Mouse (Mus musculus): Measurements from ENCODE around the gene Ism2. TPM values are rescaled to one million over a fixed set of nuclear protein-coding genes. Genes with fewer than 3 reads are reported as not detected.

Ism2 gene
- total and polyA plus RNA-seq, 3 experiments, result 0.05 TPM; not detected in 2

- Histone ChIP-seq H3K27me3 (ENCODE audit: insufficient read depth, low read length) (no peaks in the 10 kb centered on the region), H3K4me1 (ENCODE audit: insufficient read depth, low read depth, low read length) (peaks cover 21% of the 10 kb centered on the region), H3K36me3 (replicated peaks) (peaks cover 65% of the 10 kb centered on the region), H3K4me3 (ENCODE audit: low read depth, low read length) (no peak overlapping the region), H3K9me3 (replicated peaks) (no peaks in the 10 kb centered on the region)
- DNase-seq (ENCODE audit: low spot score), result no peak
- ATAC-seq (ENCODE audit: extremely low read depth, insufficient number of reproducible peaks, low FRiP score, poor library complexity, severe bottlenecking), result no peak
- TF ChIP-seq TAL1 (conservative IDR thresholded peaks at IDR 0.05; ENCODE audit: low read depth, low read length), result no peak
- no peak for TF ChIP-seq GATA2 (IDR thresholded peaks at IDR 0.05; ENCODE audit: borderline replicate concordance, low read depth, low read length)
- TF ChIP-seq CTCF (IDR thresholded peaks at IDR 0.05; ENCODE audit: low read depth, low read length), result no peak
- TF ChIP-seq GATA1 (IDR thresholded peaks at IDR 0.05; ENCODE audit: borderline replicate concordance, low read length), result no peak
- no peak for TF ChIP-seq POLR2AphosphoS5 (IDR thresholded peaks at IDR 0.05; ENCODE audit: insufficient replicate concordance, low read depth, low read length)
These were observed 34.3 kb upstream of the Ism2 start for GRCm38 (mm10) chr12:87333794-87334193.

GRCm38 (mm10) chr12:87332511-87332910 is 33.0 kb upstream of the Ism2 start:
- H3K9me3 ChIP-seq (replicated peaks), result no peaks in the 10 kb centered on the region
- TF ChIP-seq GATA1 (IDR thresholded peaks at IDR 0.05; ENCODE audit: borderline replicate concordance, low read length) (no peak), TAL1 (conservative IDR thresholded peaks at IDR 0.05; ENCODE audit: low read depth, low read length) (no peak), POLR2AphosphoS5 (IDR thresholded peaks at IDR 0.05; ENCODE audit: insufficient replicate concordance, low read depth, low read length) (no peak), CTCF (IDR thresholded peaks at IDR 0.05; ENCODE audit: low read depth, low read length) (no peak), GATA2 (IDR thresholded peaks at IDR 0.05; ENCODE audit: borderline replicate concordance, low read depth, low read length) (no peak)
- ATAC-seq (ENCODE audit: extremely low read depth, insufficient number of reproducible peaks, low FRiP score, poor library complexity, severe bottlenecking) (no peak), DNase-seq (ENCODE audit: low spot score) (no peak)
- no peak overlapping the region for H3K4me3 ChIP-seq (ENCODE audit: low read depth, low read length)
- H3K27me3 ChIP-seq (ENCODE audit: insufficient read depth, low read length), result no peaks in the 10 kb centered on the region
- H3K4me1 ChIP-seq (ENCODE audit: insufficient read depth, low read depth, low read length), result peaks cover 24% of the 10 kb centered on the region
- H3K36me3 ChIP-seq (replicated peaks), result peaks cover 66% of the 10 kb centered on the region

GRCm38 (mm10) chr12:87331908-87332307 is 32.4 kb upstream of the Ism2 start:
- Histone ChIP-seq H3K36me3 (replicated peaks) (peaks cover 65% of the 10 kb centered on the region), H3K9me3 (replicated peaks) (no peaks in the 10 kb centered on the region), H3K4me1 (ENCODE audit: insufficient read depth, low read depth, low read length) (peaks cover 24% of the 10 kb centered on the region), H3K27me3 (ENCODE audit: insufficient read depth, low read length) (no peaks in the 10 kb centered on the region), H3K4me3 (ENCODE audit: low read depth, low read length) (no peak overlapping the region)
- ATAC-seq (ENCODE audit: extremely low read depth, insufficient number of reproducible peaks, low FRiP score, poor library complexity, severe bottlenecking), result no peak
- TF ChIP-seq CTCF (IDR thresholded peaks at IDR 0.05; ENCODE audit: low read depth, low read length), result no peak
- TF ChIP-seq GATA1 (IDR thresholded peaks at IDR 0.05; ENCODE audit: borderline replicate concordance, low read length), result no peak
- TF ChIP-seq POLR2AphosphoS5 (IDR thresholded peaks at IDR 0.05; ENCODE audit: insufficient replicate concordance, low read depth, low read length), result no peak
- TF ChIP-seq GATA2 (IDR thresholded peaks at IDR 0.05; ENCODE audit: borderline replicate concordance, low read depth, low read length), result no peak
- TF ChIP-seq TAL1 (conservative IDR thresholded peaks at IDR 0.05; ENCODE audit: low read depth, low read length), result no peak
- no peak for DNase-seq (ENCODE audit: low spot score)

DNA sequence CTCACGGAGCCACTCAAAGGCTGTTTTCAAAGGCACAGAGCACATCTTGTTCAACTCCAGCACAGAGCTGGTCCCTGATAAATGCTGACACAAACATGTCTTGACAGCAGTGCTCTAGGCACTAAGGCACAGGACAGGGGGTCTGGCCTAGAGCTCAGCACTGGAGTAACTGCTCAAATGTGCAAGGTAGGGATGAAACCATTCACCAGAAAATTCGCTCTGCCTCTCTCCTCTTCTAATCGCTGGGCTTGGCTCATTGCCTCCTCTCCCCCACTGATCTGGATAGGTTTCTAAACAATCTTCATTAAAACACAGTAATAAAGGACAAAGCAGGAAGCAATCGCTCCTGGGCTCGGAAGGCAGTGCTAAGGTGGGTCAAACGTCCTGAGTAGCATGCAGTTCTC is 31.6 kb upstream of the Ism2 start:
- Histone ChIP-seq H3K4me3 (ENCODE audit: low read depth, low read length) (no peak overlapping the region), H3K4me1 (ENCODE audit: insufficient read depth, low read depth, low read length) (peaks cover 24% of the 10 kb centered on the region), H3K36me3 (replicated peaks) (peaks cover 65% of the 10 kb centered on the region), H3K9me3 (replicated peaks) (no peaks in the 10 kb centered on the region), H3K27me3 (ENCODE audit: insufficient read depth, low read length) (no peaks in the 10 kb centered on the region)
- no peak for TF ChIP-seq GATA1 (IDR thresholded peaks at IDR 0.05; ENCODE audit: borderline replicate concordance, low read length)
- TF ChIP-seq GATA2 (IDR thresholded peaks at IDR 0.05; ENCODE audit: borderline replicate concordance, low read depth, low read length), result no peak
- no peak for TF ChIP-seq POLR2AphosphoS5 (IDR thresholded peaks at IDR 0.05; ENCODE audit: insufficient replicate concordance, low read depth, low read length)
- TF ChIP-seq TAL1 (conservative IDR thresholded peaks at IDR 0.05; ENCODE audit: low read depth, low read length), result no peak
- TF ChIP-seq CTCF (IDR thresholded peaks at IDR 0.05; ENCODE audit: low read depth, low read length), result no peak
- ATAC-seq (ENCODE audit: extremely low read depth, insufficient number of reproducible peaks, low FRiP score, poor library complexity, severe bottlenecking) (no peak), DNase-seq (ENCODE audit: low spot score) (no peak)

- H3K9me3 ChIP-seq (replicated peaks), result no peaks in the 10 kb centered on the region
- peak; percentile 63 for DNase-seq (ENCODE audit: low spot score)
- no peaks in the 10 kb centered on the region for H3K27me3 ChIP-seq (ENCODE audit: insufficient read depth, low read length)
- no peak overlapping the region for H3K4me3 ChIP-seq (ENCODE audit: low read depth, low read length)
- TF ChIP-seq GATA1 (IDR thresholded peaks at IDR 0.05; ENCODE audit: borderline replicate concordance, low read length) (no peak), TAL1 (conservative IDR thresholded peaks at IDR 0.05; ENCODE audit: low read depth, low read length) (no peak), CTCF (IDR thresholded peaks at IDR 0.05; ENCODE audit: low read depth, low read length) (no peak), GATA2 (IDR thresholded peaks at IDR 0.05; ENCODE audit: borderline replicate concordance, low read depth, low read length) (no peak), POLR2AphosphoS5 (IDR thresholded peaks at IDR 0.05; ENCODE audit: insufficient replicate concordance, low read depth, low read length) (no peak)
- peak; percentile 50; the same call in 1 of the 2 replicates for ATAC-seq (ENCODE audit: extremely low read depth, insufficient number of reproducible peaks, low FRiP score, poor library complexity, severe bottlenecking)
- H3K4me1 ChIP-seq (ENCODE audit: insufficient read depth, low read depth, low read length), result peaks cover 24% of the 10 kb centered on the region
- H3K36me3 ChIP-seq (replicated peaks), result peaks cover 69% of the 10 kb centered on the region
These were observed 30.7 kb upstream of the Ism2 start for GRCm38 (mm10) chr12:87330213-87330612.

GRCm38 (mm10) chr12:87328025-87328424 is 28.5 kb upstream of the Ism2 start:
- H3K4me1 ChIP-seq (ENCODE audit: insufficient read depth, low read depth, low read length), result peaks cover 24% of the 10 kb centered on the region
- ATAC-seq (ENCODE audit: extremely low read depth, insufficient number of reproducible peaks, low FRiP score, poor library complexity, severe bottlenecking), result no peak
- TF ChIP-seq GATA1 (IDR thresholded peaks at IDR 0.05; ENCODE audit: borderline replicate concordance, low read length) (no peak), POLR2AphosphoS5 (IDR thresholded peaks at IDR 0.05; ENCODE audit: insufficient replicate concordance, low read depth, low read length) (no peak), TAL1 (conservative IDR thresholded peaks at IDR 0.05; ENCODE audit: low read depth, low read length) (no peak), CTCF (IDR thresholded peaks at IDR 0.05; ENCODE audit: low read depth, low read length) (no peak), GATA2 (IDR thresholded peaks at IDR 0.05; ENCODE audit: borderline replicate concordance, low read depth, low read length) (no peak)
- H3K9me3 ChIP-seq (replicated peaks), result no peaks in the 10 kb centered on the region
- no peak for DNase-seq (ENCODE audit: low spot score)
- H3K36me3 ChIP-seq (replicated peaks), result peaks cover 79% of the 10 kb centered on the region
- H3K4me3 ChIP-seq (ENCODE audit: low read depth, low read length), result no peak overlapping the region
- no peaks in the 10 kb centered on the region for H3K27me3 ChIP-seq (ENCODE audit: insufficient read depth, low read length)
